Mouse (Mus musculus) forebrain, embryonic 11.5 days (tissue): Measurements from ENCODE around the gene Syvn1. TPM values are rescaled to one million over a fixed set of nuclear protein-coding genes. Genes with fewer than 3 reads are reported as not detected.

Source experiments
- ATAC-seq: fragments of 200-750 bp; cut with Nextera tagmentation; replicated peaks from 2 replicates; pipeline ENCODE4 v1.8.0; 2017; ENCODE audit warnings: moderate TSS enrichment; ENCODE audit not compliant: low FRiP score
- DNase-seq: peaks from one replicate; pipeline ENCODE4 v3.0.0-alpha.2; 2017; ENCODE audit warnings: low spot score
- H3K27ac ChIP-seq: fragments of 300-500 bp; sonication (generic); 2 replicates; pipeline ENCODE4 v1.5.1; 2014; ENCODE audit warnings: low read depth, low read length
- H3K27me3 ChIP-seq: fragments of 300-500 bp; sonication (generic); 2 replicates; pipeline ENCODE4 v1.6.1; 2014; ENCODE audit warnings: mild to moderate bottlenecking, low read length, mixed read lengths; ENCODE audit not compliant: control insufficient read depth, insufficient read depth
- H3K36me3 ChIP-seq: fragments of 300-500 bp; sonication (generic); 2 replicates; pipeline ENCODE4 v1.6.1; 2014; ENCODE audit warnings: mild to moderate bottlenecking, low read length, moderate library complexity, mixed read lengths; ENCODE audit not compliant: control insufficient read depth, insufficient read depth
- H3K4me1 ChIP-seq: fragments of 300-500 bp; sonication (generic); replicated peaks from 2 replicates; pipeline ENCODE4 v1.6.1; 2014; ENCODE audit warnings: low read length, mixed read lengths; ENCODE audit not compliant: control insufficient read depth, insufficient read depth
- H3K4me2 ChIP-seq: fragments of 300-500 bp; sonication (generic); 2 replicates; pipeline ENCODE4 v1.6.1; 2014; ENCODE audit warnings: low read depth, mild to moderate bottlenecking, low read length, moderate library complexity, mixed read lengths; ENCODE audit not compliant: severe bottlenecking
- H3K4me3 ChIP-seq: fragments of 300-500 bp; sonication (generic); 2 replicates; pipeline ENCODE4 v1.5.1; 2014; ENCODE audit warnings: low read depth, low read length
- H3K9ac ChIP-seq: fragments of 300-500 bp; sonication (generic); 2 replicates; pipeline ENCODE4 v1.6.1; 2014; ENCODE audit warnings: low read length
- H3K9me3 ChIP-seq: fragments of 300-500 bp; sonication (generic); 2 replicates; pipeline ENCODE4 v1.6.1; 2016; ENCODE audit warnings: low read length, mixed read lengths; ENCODE audit not compliant: control insufficient read depth
- WGBS: fragments of 180-500 bp; shearing (Covaris S2); extraction: QIAGEN DNeasy Blood & Tissue Kit; methylation state at CpG from one replicate; pipeline ENCODE4 v1.1.7; 2014; 5-methylcytosine and 5-hydroxymethylcytosine counted together
- polyA plus RNA-seq: library from polyadenylated mRNA; unstranded; fragments of >200 nt; fragmentation: Nextera tagmentation; extraction: Ambion mirVana; gene quantifications from 2 replicates; pipeline ENCODE4 v1.2.1, GENCODE M21; 2014

Gene Syvn1
- polyA plus RNA-seq, 1 experiment from 2014 or later = 35.8 TPM

- H3K4me1 ChIP-seq = peaks cover 6% of the 10 kb centered on the region
- peak within 1 kb of the TSS; percentile 48 for H3K9ac ChIP-seq
- peak; percentile 83 for DNase-seq
- peaks cover 15% of the 10 kb centered on the region for H3K27me3 ChIP-seq
- no peak within 1 kb of the TSS for H3K27ac ChIP-seq
- no peaks in the 10 kb centered on the region for H3K36me3 ChIP-seq
- peak within 1 kb of the TSS; percentile 40 for H3K4me3 ChIP-seq
- no peaks in the 10 kb centered on the region for H3K9me3 ChIP-seq
- WGBS = 3% methylated on average over 40 of the region's 40 CpGs
- H3K4me2 ChIP-seq = peak within 1 kb of the TSS; percentile 87
- peak; percentile 71 for ATAC-seq
Observed at GRCm38 (mm10) chr19:6015511-6016315, 30.7 kb upstream of the Syvn1 start, which contains the start of gene Capn1. TSS of gene Capn1 (minus strand) at chr19:6015897.

GRCm38 (mm10) chr19:6016532-6016931 lies 29.8 kb upstream of the Syvn1 start:
- Histone ChIP-seq H3K36me3 (no peaks in the 10 kb centered on the region), H3K9ac (no peak overlapping the region), H3K4me3 (no peak overlapping the region), H3K4me1 (peaks cover 6% of the 10 kb centered on the region), H3K4me2 (no peak overlapping the region), H3K27ac (no peak overlapping the region), H3K9me3 (no peaks in the 10 kb centered on the region), H3K27me3 (peaks cover 15% of the 10 kb centered on the region)
- ATAC-seq (no peak), DNase-seq (no peak)
- 37% methylated on average over 7 of the region's 7 CpGs for WGBS

GRCm38 (mm10) chr19:6018142-6019089 lies 28.0 kb upstream of the Syvn1 start:
- Histone ChIP-seq H3K4me2 (no peak overlapping the region), H3K27ac (no peak overlapping the region), H3K4me3 (no peak overlapping the region), H3K36me3 (no peaks in the 10 kb centered on the region), H3K9ac (no peak overlapping the region), H3K4me1 (peaks cover 6% of the 10 kb centered on the region), H3K27me3 (peaks cover 15% of the 10 kb centered on the region), H3K9me3 (no peaks in the 10 kb centered on the region)
- peak; percentile 92 for DNase-seq
- 34% methylated on average over 15 of the region's 15 CpGs for WGBS
- no peak for ATAC-seq

DNA sequence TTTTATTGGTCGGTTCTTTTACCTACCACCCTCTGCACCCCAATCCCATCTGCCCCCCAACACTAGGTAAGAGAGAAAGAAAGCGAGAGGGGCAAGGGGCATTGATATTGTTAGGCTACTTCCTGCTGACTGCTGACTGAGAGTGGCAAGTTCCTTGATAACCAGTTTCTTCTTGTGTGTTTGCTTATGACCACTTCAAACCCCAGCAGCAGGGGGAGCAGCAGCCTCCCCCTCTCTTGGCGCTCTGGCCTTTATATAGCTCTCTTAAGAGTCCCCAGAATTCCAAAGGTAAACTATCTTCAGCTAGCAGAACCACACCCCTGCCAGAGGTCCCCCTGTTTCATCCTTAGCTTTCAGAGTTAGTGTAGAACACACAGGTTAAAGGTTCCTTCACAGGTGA lies 26.1 kb upstream of the Syvn1 start:
- Histone ChIP-seq H3K27ac (no peak overlapping the region), H3K4me2 (no peak overlapping the region), H3K4me3 (no peak overlapping the region), H3K9ac (no peak overlapping the region), H3K9me3 (no peaks in the 10 kb centered on the region), H3K36me3 (no peaks in the 10 kb centered on the region), H3K4me1 (peaks cover 3% of the 10 kb centered on the region), H3K27me3 (peaks cover 8% of the 10 kb centered on the region)
- ATAC-seq (no peak), DNase-seq (no peak)
- 67% methylated on average over 3 of the region's 3 CpGs for WGBS

DNA sequence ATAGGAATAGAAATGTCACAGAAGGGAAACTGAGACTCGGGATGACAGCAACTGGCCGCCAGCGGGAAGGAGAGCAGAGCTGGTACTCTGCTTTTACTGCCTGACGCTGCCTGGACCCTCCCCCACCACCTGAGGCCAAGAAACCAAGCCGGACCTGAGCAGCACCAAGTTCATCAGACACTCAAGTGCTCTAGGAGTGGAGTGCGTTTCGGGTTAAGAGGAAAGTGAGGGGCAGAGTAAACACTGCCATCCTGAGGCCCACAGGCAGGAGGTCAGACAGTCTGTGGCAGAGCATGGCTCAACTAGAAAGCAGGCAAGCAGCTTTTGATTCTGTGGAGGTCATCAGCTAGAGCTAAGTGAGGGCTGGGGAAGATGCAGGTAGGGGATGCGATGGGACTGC lies 23.3 kb upstream of the Syvn1 start:
- DNase-seq = no peak
- WGBS = 71% methylated on average over 8 of the region's 8 CpGs
- ATAC-seq = no peak

DNA sequence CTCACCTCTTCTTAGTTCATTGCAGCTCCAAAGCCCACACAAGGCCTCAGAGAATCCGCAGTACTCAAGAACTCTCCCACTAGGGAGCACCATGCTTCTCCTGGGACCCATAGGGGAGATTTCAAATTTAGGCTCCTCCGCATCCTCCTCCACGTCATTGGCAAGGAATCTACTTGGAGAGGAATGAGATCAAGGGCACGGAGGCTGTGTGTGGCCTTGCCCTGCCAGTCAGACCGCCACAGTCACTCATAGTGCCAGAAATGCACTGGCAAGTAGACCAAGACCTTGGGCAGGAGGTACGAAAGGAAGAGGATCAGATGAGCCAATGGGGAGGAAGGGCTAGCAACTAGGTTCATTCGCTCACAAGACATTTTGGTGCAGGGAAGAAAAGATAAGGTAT lies 22.4 kb upstream of the Syvn1 start:
- Histone ChIP-seq H3K9me3 (no peaks in the 10 kb centered on the region), H3K27ac (no peak overlapping the region), H3K4me3 (no peak overlapping the region), H3K27me3 (no peaks in the 10 kb centered on the region), H3K36me3 (no peaks in the 10 kb centered on the region), H3K4me2 (no peak overlapping the region), H3K4me1 (no peaks in the 10 kb centered on the region), H3K9ac (no peak overlapping the region)
- DNase-seq = no peak
- 83% methylated on average over 7 of the region's 7 CpGs for WGBS
- ATAC-seq = no peak

More for the DNA sequence above, 23.3 kb upstream of the Syvn1 start:
- Histone ChIP-seq H3K27ac (no peak overlapping the region), H3K4me2 (no peak overlapping the region), H3K36me3 (no peaks in the 10 kb centered on the region), H3K9ac (no peak overlapping the region), H3K9me3 (no peaks in the 10 kb centered on the region), H3K4me1 (no peaks in the 10 kb centered on the region), H3K4me3 (no peak overlapping the region), H3K27me3 (no peaks in the 10 kb centered on the region)

DNA sequence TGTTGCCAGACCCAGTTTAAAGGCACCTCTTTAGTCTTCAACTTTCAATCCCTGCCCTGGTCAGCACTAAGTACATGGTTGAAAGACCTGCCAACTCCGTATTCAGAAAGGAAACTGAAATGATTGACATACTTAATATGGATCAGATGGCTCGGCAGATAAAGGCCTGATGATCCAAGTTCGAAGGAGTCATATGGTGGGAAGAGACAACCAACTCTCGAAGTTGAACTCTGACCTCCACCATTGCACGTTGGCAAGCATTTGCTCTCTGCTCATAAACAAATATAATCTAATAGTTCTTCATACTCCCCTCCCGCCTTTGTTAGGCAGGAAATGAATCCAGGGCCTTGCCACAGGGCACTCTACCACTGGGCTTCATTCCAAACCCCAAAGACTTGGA lies 17.4 kb upstream of the Syvn1 start:
- Histone ChIP-seq H3K4me2 (no peak overlapping the region), H3K9ac (no peak overlapping the region), H3K4me1 (no peaks in the 10 kb centered on the region), H3K27me3 (no peaks in the 10 kb centered on the region), H3K27ac (no peak overlapping the region), H3K9me3 (no peaks in the 10 kb centered on the region), H3K36me3 (no peaks in the 10 kb centered on the region), H3K4me3 (no peak overlapping the region)
- DNase-seq (no peak), ATAC-seq (no peak)
- WGBS = 84% methylated on average over 6 of the region's 6 CpGs

GRCm38 (mm10) chr19:6029426-6029825 lies 16.9 kb upstream of the Syvn1 start:
- no peaks in the 10 kb centered on the region for H3K4me1 ChIP-seq
- DNase-seq (peak; percentile 19), ATAC-seq (no peak)
- H3K9ac ChIP-seq = no peak overlapping the region
- H3K9me3 ChIP-seq = no peaks in the 10 kb centered on the region
- no peak overlapping the region for H3K4me2 ChIP-seq
- WGBS = 78% methylated on average over 9 of the region's 9 CpGs
- H3K4me3 ChIP-seq = no peak overlapping the region
- no peaks in the 10 kb centered on the region for H3K27me3 ChIP-seq
- no peak overlapping the region for H3K27ac ChIP-seq
- H3K36me3 ChIP-seq = no peaks in the 10 kb centered on the region
